Mouse (Mus musculus) ES-Bruce4 (cell line): ENCODE measurements around the gene Rab4a.

Experiments used
- CTCF ChIP-seq: IDR thresholded peaks from one replicate; pipeline ENCODE4 v1.8.1; 2011; ENCODE audit warnings: low read depth, low read length
- EP300 ChIP-seq: IDR thresholded peaks from 2 replicates; pipeline ENCODE4 v1.6.1; 2011; ENCODE audit warnings: low read depth, low read length; ENCODE audit not compliant: insufficient read depth
- POLR2A ChIP-seq: IDR thresholded peaks from one replicate; pipeline ENCODE4 v1.8.1; 2011; ENCODE audit warnings: low read length; ENCODE audit not compliant: insufficient read depth

DNA sequence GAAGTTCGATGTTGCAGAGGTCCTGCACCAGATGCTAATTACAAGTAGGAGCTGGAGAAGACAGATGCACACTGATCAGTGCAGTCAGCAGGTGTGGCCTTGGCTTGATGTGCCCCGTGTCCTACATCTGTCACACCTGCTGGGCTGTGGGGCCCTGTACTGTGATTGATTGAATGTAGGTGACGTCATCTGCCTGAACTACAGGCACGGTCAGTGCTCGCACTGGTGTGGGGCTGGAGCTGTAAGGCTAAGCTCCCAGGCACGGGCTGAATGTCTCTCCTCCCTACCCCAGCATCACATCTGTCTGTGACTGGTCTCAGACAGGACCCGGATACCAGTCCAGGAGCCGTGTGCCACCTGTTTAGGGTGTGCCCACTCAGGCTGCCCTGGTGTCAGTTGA, 24.5 kb upstream of the Rab4a start:
- TF ChIP-seq CTCF (no peak), POLR2A (no peak), EP300 (no peak)
